Mouse (Mus musculus) limb, embryonic 10.5 days (tissue): Measurements from ENCODE around the gene Hoxd3. TPM values are rescaled to one million over a fixed set of nuclear protein-coding genes. Genes with fewer than 3 reads are reported as not detected.

Experiments
- DNase-seq: peaks from one replicate; pipeline ENCODE4 v3.0.0-alpha.2; 2017; ENCODE audit warnings: low spot score
- H3K27ac ChIP-seq: fragments of 300-500 bp; sonication (generic); 2 replicates; pipeline ENCODE4 v1.5.1; 2016; ENCODE audit warnings: mild to moderate bottlenecking
- H3K27me3 ChIP-seq: fragments of 300-500 bp; sonication (generic); 2 replicates; pipeline ENCODE4 v1.6.1; 2016; ENCODE audit warnings: low read depth, mild to moderate bottlenecking; ENCODE audit not compliant: poor library complexity, severe bottlenecking
- H3K36me3 ChIP-seq: fragments of 300-500 bp; sonication (generic); 2 replicates; pipeline ENCODE4 v1.6.1; 2016; ENCODE audit warnings: mild to moderate bottlenecking, moderate library complexity
- H3K4me1 ChIP-seq: fragments of 300-500 bp; sonication (generic); 2 replicates; pipeline ENCODE4 v1.6.1; 2016
- H3K4me3 ChIP-seq: fragments of 300-500 bp; sonication (generic); 2 replicates; pipeline ENCODE4 v1.5.1; 2016; ENCODE audit warnings: mild to moderate bottlenecking, moderate library complexity
- H3K9me3 ChIP-seq: fragments of 300-500 bp; sonication (generic); replicated peaks from 2 replicates; pipeline ENCODE4 v1.6.1; 2016; ENCODE audit warnings: mild to moderate bottlenecking
- WGBS: fragments of 180-500 bp; shearing (Covaris S2); methylation state at CpG from one replicate; pipeline ENCODE4 v1.1.7; 2016; 5-methylcytosine and 5-hydroxymethylcytosine counted together
- polyA plus RNA-seq: library from polyadenylated mRNA; unstranded; fragments of >200 nt; fragmentation: Nextera tagmentation; extraction: Ambion mirVana; gene quantifications from 2 replicates; pipeline ENCODE4 v1.2.1, GENCODE M21; 2016

The Hoxd3 gene
- polyA plus RNA-seq, 1 experiment from 2014 or later, result 1.4 TPM

- H3K36me3 ChIP-seq, result 0 out of 2 replicates have a peak, but pooled peaks cover 7% of the 10 kb centered on the region
- H3K4me1 ChIP-seq, result peaks cover 76% of the 10 kb centered on the region
- no peaks in the 10 kb centered on the region for H3K9me3 ChIP-seq
- peak overlapping the region; percentile 99 for H3K27ac ChIP-seq
- H3K4me3 ChIP-seq, result peak overlapping the region; percentile 80
- DNase-seq, result peak; percentile 82
- H3K27me3 ChIP-seq, result peaks cover 54% of the 10 kb centered on the region
- under 1% methylated on average over 84 of the region's 86 CpGs for WGBS
These were observed 13.3 kb upstream of the Hoxd3 start for GRCm38 (mm10) chr2:74698201-74699052.

GRCm38 (mm10) chr2:74699053-74699430, 12.7 kb upstream of the Hoxd3 start:
- Histone ChIP-seq H3K4me3 (peak overlapping the region; percentile 80), H3K9me3 (no peaks in the 10 kb centered on the region), H3K4me1 (peaks cover 82% of the 10 kb centered on the region), H3K36me3 (0 out of 2 replicates have a peak, but pooled peaks cover 5% of the 10 kb centered on the region), H3K27me3 (peaks cover 54% of the 10 kb centered on the region), H3K27ac (peak overlapping the region; percentile 99)
- peak; percentile 74 for DNase-seq
- under 1% methylated on average over 17 of the region's 17 CpGs for WGBS

GRCm38 (mm10) chr2:74699664-74700545, 11.8 kb upstream of the Hoxd3 start:
- peaks cover 50% of the 10 kb centered on the region for H3K27me3 ChIP-seq
- 2% methylated on average over 23 of the region's 23 CpGs for WGBS
- no peaks in the 10 kb centered on the region for H3K9me3 ChIP-seq
- H3K4me3 ChIP-seq, result peak overlapping the region; percentile 80
- peak; percentile 74 for DNase-seq
- H3K4me1 ChIP-seq, result peaks cover 89% of the 10 kb centered on the region
- H3K36me3 ChIP-seq, result 0 out of 2 replicates have a peak, but pooled peaks cover 4% of the 10 kb centered on the region
- peak overlapping the region; percentile 99 for H3K27ac ChIP-seq

- peaks cover 43% of the 10 kb centered on the region for H3K27me3 ChIP-seq
- peak; percentile 74 for DNase-seq
- peaks cover 82% of the 10 kb centered on the region for H3K4me1 ChIP-seq
- H3K27ac ChIP-seq, result peak overlapping the region; percentile 99
- no peaks in the 10 kb centered on the region for H3K36me3 ChIP-seq
- no peaks in the 10 kb centered on the region for H3K9me3 ChIP-seq
- peak overlapping the region; percentile 80 for H3K4me3 ChIP-seq
- WGBS, result under 1% methylated on average over 22 of the region's 22 CpGs
These were observed 11.1 kb upstream of the Hoxd3 start for GRCm38 (mm10) chr2:74700546-74701112.

- Histone ChIP-seq H3K36me3 (no peaks in the 10 kb centered on the region), H3K9me3 (no peaks in the 10 kb centered on the region), H3K27me3 (peaks cover 34% of the 10 kb centered on the region), H3K4me3 (peak overlapping the region; percentile 80), H3K27ac (peak overlapping the region; percentile 99), H3K4me1 (peaks cover 72% of the 10 kb centered on the region)
- WGBS, result 9% methylated on average over 17 of the region's 17 CpGs
- peak; percentile 91 for DNase-seq
These were observed 9.5 kb upstream of the Hoxd3 start for GRCm38 (mm10) chr2:74701949-74702819.

- H3K27ac ChIP-seq, result peak overlapping the region; percentile 99
- DNase-seq, result no peak
- peak overlapping the region; percentile 80 for H3K4me3 ChIP-seq
- 14% methylated on average over 6 of the region's 6 CpGs for WGBS
- H3K36me3 ChIP-seq, result peaks cover 2% of the 10 kb centered on the region; the same call in 1 of the 2 replicates
- H3K9me3 ChIP-seq, result no peaks in the 10 kb centered on the region
- peaks cover 73% of the 10 kb centered on the region for H3K4me1 ChIP-seq
- H3K27me3 ChIP-seq, result peaks cover 32% of the 10 kb centered on the region
These were observed 8.9 kb upstream of the Hoxd3 start for GRCm38 (mm10) chr2:74702820-74703219.

GRCm38 (mm10) chr2:74703317-74703716, 8.4 kb upstream of the Hoxd3 start:
- Histone ChIP-seq H3K27ac (peak overlapping the region; percentile 99), H3K4me3 (peak overlapping the region; percentile 80), H3K27me3 (peaks cover 37% of the 10 kb centered on the region), H3K36me3 (peaks cover 3% of the 10 kb centered on the region; the same call in 1 of the 2 replicates), H3K4me1 (peaks cover 76% of the 10 kb centered on the region), H3K9me3 (no peaks in the 10 kb centered on the region)
- WGBS, result 4% methylated on average over 10 of the region's 10 CpGs
- peak; percentile 36 for DNase-seq

- 2% methylated on average over 26 of the region's 26 CpGs for WGBS
- peak; percentile 78 for DNase-seq
- H3K27me3 ChIP-seq, result peaks cover 42% of the 10 kb centered on the region
- H3K4me3 ChIP-seq, result peak overlapping the region; percentile 80
- peaks cover 78% of the 10 kb centered on the region for H3K4me1 ChIP-seq
- H3K9me3 ChIP-seq, result no peaks in the 10 kb centered on the region
- peak overlapping the region; percentile 99 for H3K27ac ChIP-seq
- H3K36me3 ChIP-seq, result peaks cover 3% of the 10 kb centered on the region; the same call in 1 of the 2 replicates
These were observed 7.9 kb upstream of the Hoxd3 start for GRCm38 (mm10) chr2:74703720-74704392.

- WGBS, result 1% methylated on average over 52 of the region's 52 CpGs
- Histone ChIP-seq H3K27me3 (peaks cover 47% of the 10 kb centered on the region), H3K9me3 (no peaks in the 10 kb centered on the region)
These were observed 7.2 kb upstream of the Hoxd3 start, which contains the start of gene Hoxd8 for GRCm38 (mm10) chr2:74704393-74704998. TSS of gene Hoxd8 (plus strand) at chr2:74704615.

GRCm38 (mm10) chr2:74704999-74705466, 6.7 kb upstream of the Hoxd3 start:
- DNase-seq, result no peak
- Histone ChIP-seq H3K27ac (peak overlapping the region; percentile 99), H3K9me3 (no peaks in the 10 kb centered on the region), H3K27me3 (peaks cover 48% of the 10 kb centered on the region), H3K4me1 (peaks cover 78% of the 10 kb centered on the region), H3K4me3 (peak overlapping the region; percentile 80), H3K36me3 (peaks cover 3% of the 10 kb centered on the region; the same call in 1 of the 2 replicates)
- WGBS, result 3% methylated on average over 62 of the region's 66 CpGs

More at GRCm38 (mm10) chr2:74704393-74704998, 7.2 kb upstream of the Hoxd3 start, which contains the start of gene Hoxd8:
- Histone ChIP-seq H3K36me3 (peaks cover 3% of the 10 kb centered on the region; the same call in 1 of the 2 replicates), H3K4me1 (peaks cover 78% of the 10 kb centered on the region), H3K4me3 (peak within 1 kb of the TSS; percentile 80), H3K27ac (peak within 1 kb of the TSS; percentile 99)
- DNase-seq, result peak; percentile 93
